Mouse (Mus musculus): ENCODE measurements around the gene Tapbpl. TPM values are rescaled to one million over a fixed set of nuclear protein-coding genes. Genes with fewer than 3 reads are reported as not detected.

Gene Tapbpl
- polyA plus RNA-seq, 1 experiment = not detected

- no peak overlapping the region for H3K4me3 ChIP-seq (ENCODE audit: insufficient read depth, low read depth, low read length)
- H3K4me1 ChIP-seq (ENCODE audit: control insufficient read depth, insufficient read depth, low read length) = peaks cover 7% of the 10 kb centered on the region
- TF ChIP-seq CTCF (IDR thresholded peaks at IDR 0.05; ENCODE audit: insufficient read depth, low read depth, low read length) (no peak), POLR2A (IDR thresholded peaks at IDR 0.05; ENCODE audit: insufficient read depth, low read depth, low read length) (no peak)
- 61% methylated on average over 7 of the region's 7 CpGs for WGBS
- H3K27ac ChIP-seq (ENCODE audit: insufficient read depth, low read depth, low read length) = no peak overlapping the region
Measured at GRCm38 (mm10) chr6:125233816-125234519, 2.3 kb upstream of the Tapbpl start.

GRCm38 (mm10) chr6:125232516-125232915, 856 bp upstream of the Tapbpl start:
- 83% methylated on average over 6 of the region's 6 CpGs for WGBS
- Histone ChIP-seq H3K27ac (ENCODE audit: insufficient read depth, low read depth, low read length) (no peak overlapping the region), H3K4me1 (ENCODE audit: control insufficient read depth, insufficient read depth, low read length) (peaks cover 7% of the 10 kb centered on the region), H3K4me3 (ENCODE audit: insufficient read depth, low read depth, low read length) (no peak overlapping the region)
- TF ChIP-seq POLR2A (IDR thresholded peaks at IDR 0.05; ENCODE audit: insufficient read depth, low read depth, low read length) (no peak), CTCF (IDR thresholded peaks at IDR 0.05; ENCODE audit: insufficient read depth, low read depth, low read length) (no peak)

- peak overlapping the region; percentile 50; the same call in 1 of the 2 replicates for H3K4me3 ChIP-seq (ENCODE audit: insufficient read depth, low read depth, low read length)
- TF ChIP-seq CTCF (IDR thresholded peaks at IDR 0.05; ENCODE audit: insufficient read depth, low read depth, low read length) (no peak), POLR2A (IDR thresholded peaks at IDR 0.05; ENCODE audit: insufficient read depth, low read depth, low read length) (no peak)
- 45% methylated on average over 4 of the region's 4 CpGs for WGBS
- peak overlapping the region; percentile 60; the same call in 1 of the 2 replicates for H3K27ac ChIP-seq (ENCODE audit: insufficient read depth, low read depth, low read length)
- H3K4me1 ChIP-seq (ENCODE audit: control insufficient read depth, insufficient read depth, low read length) = peaks cover 7% of the 10 kb centered on the region
Measured at GRCm38 (mm10) chr6:125232045-125232437, 381 bp upstream of the Tapbpl start.

DNA sequence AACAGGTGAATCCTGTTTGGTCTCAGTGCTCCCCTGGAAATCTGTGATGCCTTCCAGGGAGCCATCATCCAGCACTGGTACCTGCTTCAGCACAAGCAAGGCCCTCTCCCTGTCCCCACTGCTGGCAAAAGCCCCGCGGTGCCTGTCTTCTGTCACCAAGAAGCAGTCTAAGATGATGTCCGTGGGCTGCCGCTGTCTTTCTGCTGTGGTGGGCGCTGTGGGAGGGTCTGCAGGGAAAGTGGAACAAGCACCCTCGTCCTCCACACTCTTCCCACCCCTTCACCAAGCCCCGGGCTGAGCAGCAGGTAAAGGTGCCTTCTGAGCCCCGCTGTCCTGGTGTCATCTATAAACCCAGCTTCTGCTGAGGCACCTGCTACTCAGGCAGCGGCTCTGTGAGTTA, 1.1 kb downstream of the Tapbpl start:
- Histone ChIP-seq H3K4me1 (ENCODE audit: control insufficient read depth, insufficient read depth, low read length) (peaks cover 7% of the 10 kb centered on the region), H3K27ac (ENCODE audit: insufficient read depth, low read depth, low read length) (no peak overlapping the region; the same call in 1 of the 2 replicates), H3K4me3 (ENCODE audit: insufficient read depth, low read depth, low read length) (no peak overlapping the region)
- 65% methylated on average over 9 of the region's 9 CpGs for WGBS
- TF ChIP-seq CTCF (IDR thresholded peaks at IDR 0.05; ENCODE audit: insufficient read depth, low read depth, low read length) (no peak), POLR2A (IDR thresholded peaks at IDR 0.05; ENCODE audit: insufficient read depth, low read depth, low read length) (no peak)

GRCm38 (mm10) chr6:125225518-125226115, 6.0 kb downstream of the Tapbpl start:
- WGBS = 79% methylated on average over 5 of the region's 5 CpGs
- Histone ChIP-seq H3K4me3 (ENCODE audit: insufficient read depth, low read depth, low read length) (no peak overlapping the region), H3K27ac (ENCODE audit: insufficient read depth, low read depth, low read length) (no peak overlapping the region), H3K4me1 (ENCODE audit: control insufficient read depth, insufficient read depth, low read length) (peaks cover 5% of the 10 kb centered on the region)
- TF ChIP-seq POLR2A (IDR thresholded peaks at IDR 0.05; ENCODE audit: insufficient read depth, low read depth, low read length) = no peak
- no peak for TF ChIP-seq CTCF (IDR thresholded peaks at IDR 0.05; ENCODE audit: insufficient read depth, low read depth, low read length)

- no peak overlapping the region for H3K4me3 ChIP-seq (ENCODE audit: insufficient read depth, low read depth, low read length)
- H3K27ac ChIP-seq (ENCODE audit: insufficient read depth, low read depth, low read length) = no peak overlapping the region
- H3K4me1 ChIP-seq (ENCODE audit: control insufficient read depth, insufficient read depth, low read length) = no peaks in the 10 kb centered on the region
- TF ChIP-seq CTCF (IDR thresholded peaks at IDR 0.05; ENCODE audit: insufficient read depth, low read depth, low read length) (no peak), POLR2A (IDR thresholded peaks at IDR 0.05; ENCODE audit: insufficient read depth, low read depth, low read length) (no peak)
- WGBS = 78% methylated on average over 3 of the region's 3 CpGs
Measured at GRCm38 (mm10) chr6:125222577-125222976, 9.1 kb downstream of the Tapbpl start.

DNA sequence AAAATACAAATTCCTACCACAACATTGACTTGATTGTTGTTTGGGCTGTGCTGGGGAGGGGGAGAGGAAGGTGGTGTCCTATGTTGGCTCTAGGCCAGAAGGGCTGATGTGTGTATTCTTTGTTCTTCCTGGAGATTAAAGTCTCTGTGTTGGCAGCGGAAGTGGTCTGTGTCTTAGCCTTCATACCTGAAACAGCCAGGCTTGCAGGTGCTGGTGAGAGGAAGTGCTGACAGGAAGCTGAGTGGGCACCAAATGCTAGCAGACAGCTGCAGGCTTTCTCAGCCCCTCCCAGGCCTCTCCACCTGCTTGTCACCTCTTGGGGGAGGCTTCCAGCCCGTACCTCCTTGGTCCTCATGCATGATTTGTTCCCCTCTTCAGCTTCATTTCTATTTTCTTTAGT, 9.5 kb downstream of the Tapbpl start:
- no peak overlapping the region for H3K4me3 ChIP-seq (ENCODE audit: insufficient read depth, low read depth, low read length)
- 70% methylated on average over 2 of the region's 2 CpGs for WGBS
- H3K27ac ChIP-seq (ENCODE audit: insufficient read depth, low read depth, low read length) = no peak overlapping the region
- H3K4me1 ChIP-seq (ENCODE audit: control insufficient read depth, insufficient read depth, low read length) = no peaks in the 10 kb centered on the region
- TF ChIP-seq CTCF (IDR thresholded peaks at IDR 0.05; ENCODE audit: insufficient read depth, low read depth, low read length) (no peak), POLR2A (IDR thresholded peaks at IDR 0.05; ENCODE audit: insufficient read depth, low read depth, low read length) (no peak)

- WGBS = 91% methylated on average over 20 of the region's 20 CpGs
- no peak overlapping the region for H3K27ac ChIP-seq (ENCODE audit: insufficient read depth, low read depth, low read length)
- H3K4me1 ChIP-seq (ENCODE audit: control insufficient read depth, insufficient read depth, low read length) = no peaks in the 10 kb centered on the region
- H3K4me3 ChIP-seq (ENCODE audit: insufficient read depth, low read depth, low read length) = no peak overlapping the region
- TF ChIP-seq POLR2A (IDR thresholded peaks at IDR 0.05; ENCODE audit: insufficient read depth, low read depth, low read length) (no peak), CTCF (IDR thresholded peaks at IDR 0.05; ENCODE audit: insufficient read depth, low read depth, low read length) (no peak)
Measured at GRCm38 (mm10) chr6:125221115-125221745, 10.4 kb downstream of the Tapbpl start.

DNA sequence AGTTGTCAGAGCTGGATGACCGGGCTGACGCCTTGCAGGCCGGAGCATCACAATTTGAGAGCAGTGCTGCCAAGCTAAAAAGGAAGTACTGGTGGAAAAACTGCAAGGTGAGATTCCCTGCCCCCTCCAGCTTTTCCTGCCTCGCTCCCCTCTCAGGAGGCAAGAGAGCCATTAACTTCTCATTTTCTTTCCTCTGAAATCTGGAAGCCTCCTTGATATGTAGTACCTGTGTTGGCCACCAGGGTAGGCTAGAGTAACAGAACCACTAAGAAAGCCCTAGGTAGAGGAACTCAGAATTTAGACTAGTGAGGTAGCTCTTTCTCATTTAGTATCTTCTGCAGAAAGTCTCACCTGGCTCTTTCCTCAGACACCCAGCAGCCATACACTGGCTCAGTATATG, 12.7 kb downstream of the Tapbpl start:
- Histone ChIP-seq H3K4me1 (ENCODE audit: control insufficient read depth, insufficient read depth, low read length) (no peaks in the 10 kb centered on the region), H3K27ac (ENCODE audit: insufficient read depth, low read depth, low read length) (no peak overlapping the region), H3K4me3 (ENCODE audit: insufficient read depth, low read depth, low read length) (no peak overlapping the region)
- 74% methylated on average over 4 of the region's 4 CpGs for WGBS
- TF ChIP-seq POLR2A (IDR thresholded peaks at IDR 0.05; ENCODE audit: insufficient read depth, low read depth, low read length) = 0 out of 2 replicates have a peak, but pooled peaks have one; percentile 3
- TF ChIP-seq CTCF (IDR thresholded peaks at IDR 0.05; ENCODE audit: insufficient read depth, low read depth, low read length) = no peak
